Comparison of ENCODE assay signal across 8 mouse cellular contexts in genomic region chr7:44745076-44745475, GRCm38 (mm10). TPM values are rescaled to one million over a fixed set of nuclear protein-coding genes. Genes with fewer than 3 reads are reported as not detected.
DNase-seq lines count a peak whose midpoint lies in the region; ATAC-seq and TF ChIP-seq lines count a peak whose summit lies in the region.

No protein-coding gene starts in this region.

- peaks cover 2 to 3% of the 10 kb centered on the region in 2 experiments; a peak in 3 of 4 replicates for H3K4me1 ChIP-seq in ES-E14 (ENCODE audit: control insufficient read depth in 2 of 2, insufficient read depth in 2 of 2, low read length in 2 of 2, poor library complexity in 1 of 2)
- peaks cover 30% of the 10 kb centered on the region for H3K4me1 ChIP-seq in forebrain, embryonic 13.5 days
- H3K4me1 ChIP-seq in liver, embryonic 16.5 days (ENCODE audit: control insufficient read depth, low read depth, low read length): peaks cover 23% of the 10 kb centered on the region
- peaks cover 23% of the 10 kb centered on the region for H3K4me1 ChIP-seq in neural tube, embryonic 12.5 days
- no peaks in the 10 kb centered on the region; the same call in 1 of the 2 replicates for H3K4me1 ChIP-seq in stomach, postnatal 0 days (replicated peaks; ENCODE audit: control insufficient read depth, insufficient read depth)

- no peaks in the 10 kb centered on the region for H3K9me3 ChIP-seq in ES-E14 (ENCODE audit: control insufficient read depth, insufficient read depth, low read depth, low read length)
- no peaks in the 10 kb centered on the region for H3K9me3 ChIP-seq in forebrain, embryonic 13.5 days (replicated peaks)
- no peaks in the 10 kb centered on the region for H3K9me3 ChIP-seq in liver, embryonic 16.5 days (replicated peaks; ENCODE audit: control insufficient read depth, low read length)
- no peaks in the 10 kb centered on the region for H3K9me3 ChIP-seq in neural tube, embryonic 12.5 days
- no peaks in the 10 kb centered on the region for H3K9me3 ChIP-seq in stomach, postnatal 0 days (ENCODE audit: control insufficient read depth, low read length)

- WGBS in forebrain, embryonic 13.5 days: under 1% methylated on average over 18 of the region's 18 CpGs
- under 1% methylated on average over 18 of the region's 18 CpGs for WGBS in liver, embryonic 16.5 days (ENCODE audit: insufficient replicate concordance)
- 2% methylated on average over 18 of the region's 18 CpGs for WGBS in neural tube, embryonic 12.5 days
- under 1% methylated on average over 18 of the region's 18 CpGs for WGBS in stomach, postnatal 0 days

- intact Hi-C loops in heart, postnatal 10 days (cut with DNase I): no loop called here

- peak; percentile 86 for TF ChIP-seq CTCF in stomach, postnatal 0 days (IDR thresholded peaks at IDR 0.05; ENCODE audit: low read depth)

- TF ChIP-seq EP300 in stomach, postnatal 0 days (optimal IDR thresholded peaks at IDR 0.05): no peak

- H3K36me3 ChIP-seq in ES-E14 (ENCODE audit: control insufficient read depth, insufficient read depth, low read length, poor library complexity, severe bottlenecking): peaks cover 3% of the 10 kb centered on the region; the same call in 1 of the 2 replicates
- no peaks in the 10 kb centered on the region for H3K36me3 ChIP-seq in forebrain, embryonic 13.5 days (ENCODE audit: poor library complexity, severe bottlenecking)
- no peaks in the 10 kb centered on the region for H3K36me3 ChIP-seq in liver, embryonic 16.5 days (ENCODE audit: control insufficient read depth, insufficient read depth)
- no peaks in the 10 kb centered on the region for H3K36me3 ChIP-seq in neural tube, embryonic 12.5 days
- H3K36me3 ChIP-seq in stomach, postnatal 0 days (ENCODE audit: control insufficient read depth, insufficient read depth, low read length): no peaks in the 10 kb centered on the region

- H3K4me3 ChIP-seq in ES-E14 (ENCODE audit: insufficient read depth in 1 of 2, low read depth in 1 of 2, low read length in 2 of 2, poor library complexity in 1 of 2, severe bottlenecking in 1 of 2): peak overlapping the region; percentile 65 to 69
- H3K4me3 ChIP-seq in forebrain, embryonic 13.5 days: peak overlapping the region; percentile 47
- peak overlapping the region; percentile 46 for H3K4me3 ChIP-seq in liver, embryonic 16.5 days (ENCODE audit: low read depth, low read length)
- H3K4me3 ChIP-seq in neural tube, embryonic 12.5 days: peak overlapping the region; percentile 41
- H3K4me3 ChIP-seq in stomach, postnatal 0 days (ENCODE audit: low read depth, low read length): peak overlapping the region; percentile 31

- peak; percentile 77; the same call in 1 of the 2 replicates for ATAC-seq in cerebellum, adult (ENCODE audit: insufficient number of reproducible peaks, low FRiP score, low TSS enrichment)
- peak; percentile 72 for ATAC-seq in forebrain, embryonic 13.5 days
- peak; percentile 11; the same call in 1 of the 2 replicates for ATAC-seq in liver, embryonic 16.5 days (ENCODE audit: low read depth)
- ATAC-seq in neural tube, embryonic 12.5 days (ENCODE audit: low FRiP score, low read depth): peak; percentile 41
- peak; percentile 45 for ATAC-seq in stomach, postnatal 0 days (ENCODE audit: low FRiP score, low TSS enrichment)

- H3K27ac ChIP-seq in ES-E14 (ENCODE audit: insufficient read depth, low read depth, low read length, poor library complexity, severe bottlenecking): no peak overlapping the region
- H3K27ac ChIP-seq in forebrain, embryonic 13.5 days: peak overlapping the region; percentile 68
- no peak overlapping the region for H3K27ac ChIP-seq in liver, embryonic 16.5 days (ENCODE audit: low read length)
- no peak overlapping the region for H3K27ac ChIP-seq in neural tube, embryonic 12.5 days
- no peak overlapping the region for H3K27ac ChIP-seq in stomach, postnatal 0 days (replicated peaks)

- peak; percentile 70 for DNase-seq in ES-E14 (ENCODE audit: low read depth, low spot score)
- DNase-seq in heart, postnatal 10 days: peak; percentile 75 to 76
- DNase-seq in kidney, postnatal 4 days: peak; percentile 85 to 91
- peak; percentile 80 for DNase-seq in stomach, postnatal 0 days (ENCODE audit: low spot score)

- peak overlapping the region; percentile 70; the same call in 1 of the 2 replicates for H3K9ac ChIP-seq in ES-E14 (ENCODE audit: insufficient read depth, low read depth, low read length, poor library complexity, severe bottlenecking)
- H3K9ac ChIP-seq in forebrain, embryonic 13.5 days: peak overlapping the region; percentile 66
- H3K9ac ChIP-seq in liver, embryonic 16.5 days (ENCODE audit: low read depth, low read length): peak overlapping the region; percentile 35; the same call in 1 of the 2 replicates
- H3K9ac ChIP-seq in neural tube, embryonic 12.5 days: peak overlapping the region; percentile 38
- peak overlapping the region; percentile 47 for H3K9ac ChIP-seq in stomach, postnatal 0 days (ENCODE audit: low read length)

- in situ Hi-C loops in ES-E14 (cut with MboI; ENCODE audit: low sequenced_read_pairs in 2 of 2, unreplicated experiment in 2 of 2): no loop called here

- peak overlapping the region; percentile 75 for H3K4me2 ChIP-seq in forebrain, embryonic 13.5 days
- H3K4me2 ChIP-seq in liver, embryonic 16.5 days (ENCODE audit: low read depth, low read length): peak overlapping the region; percentile 64
- peak overlapping the region; percentile 71 for H3K4me2 ChIP-seq in neural tube, embryonic 12.5 days (replicated peaks)
- H3K4me2 ChIP-seq in stomach, postnatal 0 days (replicated peaks; ENCODE audit: low read depth): peak overlapping the region; percentile 70

- H3K27me3 ChIP-seq in forebrain, embryonic 13.5 days: no peaks in the 10 kb centered on the region
- H3K27me3 ChIP-seq in liver, embryonic 16.5 days (ENCODE audit: control insufficient read depth, insufficient read depth, low read depth, low read length): no peaks in the 10 kb centered on the region
- H3K27me3 ChIP-seq in neural tube, embryonic 12.5 days (replicated peaks): no peaks in the 10 kb centered on the region
- H3K27me3 ChIP-seq in stomach, postnatal 0 days (ENCODE audit: control insufficient read depth, insufficient read depth, low read length): no peaks in the 10 kb centered on the region

TF ChIP-seq in ES-E14, 5 proteins besides CTCF, POLR2A, EP300 and RAD21:
- no peak for TF ChIP-seq ZNF384 (IDR thresholded peaks at IDR 0.05; ENCODE audit: low read depth, low read length)
- TF ChIP-seq MAFK (IDR thresholded peaks at IDR 0.05; ENCODE audit: insufficient read depth, low read depth, low read length): no peak
- no peak for TF ChIP-seq CHD2 (IDR thresholded peaks at IDR 0.05; ENCODE audit: low read depth, low read length)
- no peak for TF ChIP-seq ZC3H11A (IDR thresholded peaks at IDR 0.05; ENCODE audit: borderline replicate concordance, low read depth, low read length)
- peak; percentile 27; the same call in 1 of the 2 replicates for TF ChIP-seq HCFC1 (IDR thresholded peaks at IDR 0.05; ENCODE audit: borderline replicate concordance, insufficient read depth, low read length)
TF ChIP-seq in ES-E14: peak in this region for 1.

RNA-seq across cellular contexts. Expression of gene Vrk3, which starts 3.1 kb away (rescaled TPM):
- total RNA-seq in ES-E14 (2012; rRNA removed): 17.8 and 23.2 TPM in 2 replicates
- 38.7 and 39.0 TPM in 2 replicates for polyA plus RNA-seq in forebrain, embryonic 13.5 days (2015; fragmentation: Nextera tagmentation; extraction: Ambion mirVana)
- 10 to 100 TPM; 24.7 to 28.3 TPM for total RNA-seq in heart, postnatal 10 days (2021)
- polyA plus RNA-seq in liver, embryonic 16.5 days (2015; fragmentation: Nextera tagmentation; extraction: Ambion mirVana): 25.8 and 29.2 TPM in 2 replicates
- polyA plus RNA-seq in neural tube, embryonic 12.5 days (2016; fragmentation: Nextera tagmentation; extraction: Ambion mirVana): 35.2 and 37.8 TPM in 2 replicates
- 21.7 and 22.3 TPM in 2 replicates for polyA plus RNA-seq in stomach, postnatal 0 days (2015; fragmentation: Nextera tagmentation; extraction: Ambion mirVana)

RNA-seq across cellular contexts. Expression of gene Zfp473, which starts 5.8 kb away (rescaled TPM):
- 15.1 and 20.3 TPM in 2 replicates for total RNA-seq in ES-E14 (2012; rRNA removed)
- 1.4 and 1.6 TPM in 2 replicates for polyA plus RNA-seq in forebrain, embryonic 13.5 days (2015; fragmentation: Nextera tagmentation; extraction: Ambion mirVana)
- under 1 TPM; 0.12 to 0.35 TPM for total RNA-seq in heart, postnatal 10 days (2021)
- polyA plus RNA-seq in liver, embryonic 16.5 days (2015; fragmentation: Nextera tagmentation; extraction: Ambion mirVana): 1.1 and 1.2 TPM in 2 replicates
- polyA plus RNA-seq in neural tube, embryonic 12.5 days (2016; fragmentation: Nextera tagmentation; extraction: Ambion mirVana): 1.5 and 2.0 TPM in 2 replicates
- 0.30 and 0.42 TPM in 2 replicates for polyA plus RNA-seq in stomach, postnatal 0 days (2015; fragmentation: Nextera tagmentation; extraction: Ambion mirVana)

RNA-seq across cellular contexts. Expression of gene Izumo2, which starts 36.5 kb away (rescaled TPM):
- 0.40 and 0.79 TPM in 2 replicates for total RNA-seq in ES-E14 (2012; rRNA removed)
- not detected in 2 replicates for polyA plus RNA-seq in forebrain, embryonic 13.5 days (2015; fragmentation: Nextera tagmentation; extraction: Ambion mirVana)
- total RNA-seq in heart, postnatal 10 days (2021): not detected
- not detected in 2 replicates for polyA plus RNA-seq in liver, embryonic 16.5 days (2015; fragmentation: Nextera tagmentation; extraction: Ambion mirVana)
- polyA plus RNA-seq in neural tube, embryonic 12.5 days (2016; fragmentation: Nextera tagmentation; extraction: Ambion mirVana): not detected in 2 replicates
- polyA plus RNA-seq in stomach, postnatal 0 days (2015; fragmentation: Nextera tagmentation; extraction: Ambion mirVana): not detected in 2 replicates

Comparison
In these comparisons a context has a peak if more than half of its experiments do, and no peak if none do; other contexts are left out.
1. ATAC-seq: peak in every context shown above with its lines; median percentile 77 in cerebellum, adult; 72 in forebrain, embryonic 13.5 days; 45 in stomach, postnatal 0 days; 41 in neural tube, embryonic 12.5 days; 11 in liver, embryonic 16.5 days.